Mouse (Mus musculus): Measurements from ENCODE around the gene Sestd1.

- TF ChIP-seq POLR2A (IDR thresholded peaks at IDR 0.05; ENCODE audit: borderline replicate concordance, control insufficient read depth, low read depth, low read length) (no peak), CTCF (IDR thresholded peaks at IDR 0.05; ENCODE audit: control insufficient read depth, insufficient read depth, low read length) (no peak)
Measured at GRCm38 (mm10) chr2:77146968-77147367, 133.4 kb downstream of the Sestd1 start.
